Comparison of ENCODE assay signal across 43 mouse cellular contexts in genomic region chr5:36146589-36146988, GRCm38 (mm10). TPM values are rescaled to one million over a fixed set of nuclear protein-coding genes. Genes with fewer than 3 reads are reported as not detected.
"Had no signal": no experiment of that assay in that cellular context is flagged by ENCODE, and none has a peak within 500 bp of the region (broad histone marks: within the 10 kb centered on the region; RNA-seq: fewer than 3 reads in every experiment).

No protein-coding gene starts in this region.

- H3K4me3 ChIP-seq: heart, embryonic 12.5 days; heart, embryonic 13.5 days; heart, embryonic 15.5 days; hindbrain, embryonic 10.5 days; hindbrain, embryonic 12.5 days; hindbrain, embryonic 13.5 days; hindbrain, embryonic 15.5 days; intestine, embryonic 15.5 days; kidney, embryonic 15.5 days; layer of hippocampus, adult 2 months; left cerebral cortex, adult 2 months had no signal

- H3K9me3 ChIP-seq: heart, embryonic 12.5 days; heart, embryonic 13.5 days; heart, embryonic 15.5 days; hindbrain, embryonic 10.5 days; hindbrain, embryonic 12.5 days; hindbrain, embryonic 13.5 days; hindbrain, embryonic 15.5 days; intestine, embryonic 15.5 days; kidney, embryonic 15.5 days had no signal

- H3K27me3 ChIP-seq: heart, embryonic 13.5 days; heart, embryonic 15.5 days; hindbrain, embryonic 15.5 days; intestine, embryonic 15.5 days; kidney, embryonic 15.5 days had no signal

- DNase-seq: heart, postnatal 10 days; heart, postnatal 14 days; heart, postnatal 36 days; heart, postnatal 4 days; kidney, adult 11 months; kidney, adult 18-20 months; kidney, adult 2 months; kidney, adult 8-10 months; kidney, adult 9 months; kidney, postnatal 10 days; kidney, postnatal 14 days; kidney, postnatal 25 days; kidney, postnatal 36 days; kidney, postnatal 4 days; layer of hippocampus, adult 9-11 months; layer of hippocampus, postnatal 36 days had no signal

- H3K9ac ChIP-seq: heart, embryonic 12.5 days; heart, embryonic 13.5 days; heart, embryonic 15.5 days; hindbrain, embryonic 12.5 days; hindbrain, embryonic 13.5 days; hindbrain, embryonic 14.5 days; hindbrain, embryonic 15.5 days; intestine, embryonic 15.5 days; kidney, embryonic 15.5 days had no signal

- H3K27ac ChIP-seq: heart, embryonic 13.5 days; heart, embryonic 15.5 days; hindbrain, embryonic 10.5 days; hindbrain, embryonic 12.5 days; hindbrain, embryonic 13.5 days; hindbrain, embryonic 14.5 days; hindbrain, embryonic 15.5 days; hindbrain, postnatal 0 days; intestine, embryonic 15.5 days; kidney, embryonic 15.5 days; kidney, postnatal 0 days; layer of hippocampus, adult 2 months; left cerebral cortex, adult 2 months had no signal

- H3K4me1 ChIP-seq: intestine, embryonic 15.5 days; kidney, embryonic 15.5 days had no signal

- H3K36me3 ChIP-seq: heart, embryonic 12.5 days; heart, embryonic 13.5 days; heart, embryonic 15.5 days; hindbrain, embryonic 10.5 days; hindbrain, embryonic 12.5 days; hindbrain, embryonic 13.5 days; hindbrain, embryonic 15.5 days; intestine, embryonic 15.5 days; kidney, embryonic 15.5 days had no signal

- H3K4me2 ChIP-seq: heart, embryonic 12.5 days; heart, embryonic 13.5 days; heart, embryonic 15.5 days; hindbrain, embryonic 12.5 days; hindbrain, embryonic 13.5 days; hindbrain, embryonic 14.5 days; hindbrain, embryonic 15.5 days; intestine, embryonic 15.5 days; kidney, embryonic 15.5 days had no signal

RNA-seq across cellular contexts. Expression of gene Psapl1, which starts 57.2 kb away (rescaled TPM):
- total RNA-seq: heart, postnatal 10 days; heart, postnatal 14 days; heart, postnatal 25 days; heart, postnatal 36 days; heart, postnatal 4 days; hematopoietic stem cell, adult 5-6 weeks; hindbrain, postnatal 0 days; layer of hippocampus, adult 18-20 months; layer of hippocampus, adult 2 months; layer of hippocampus, adult 8-10 months; layer of hippocampus, postnatal 10 days; layer of hippocampus, postnatal 14 days; layer of hippocampus, postnatal 25 days; layer of hippocampus, postnatal 36 days; left cerebral cortex, adult 18-20 months; left cerebral cortex, adult 2 months; left cerebral cortex, adult 8-10 months had no signal
- polyA plus RNA-seq: heart, embryonic 12.5 days; heart, embryonic 14.5 days; heart, postnatal 0 days; hindbrain, embryonic 10.5 days; hindbrain, embryonic 11.5 days; hindbrain, embryonic 13.5 days; hindbrain, embryonic 15.5 days; hindbrain, postnatal 0 days; inflammation-experienced regulatory T-cells, adult 6 months; kidney, adult 2 months had no signal
